Mouse (Mus musculus): Measurements from ENCODE around the gene Myh6. TPM values are rescaled to one million over a fixed set of nuclear protein-coding genes. Genes with fewer than 3 reads are reported as not detected.
"Not testable (repeated sequence)": the region's sequence is repeated elsewhere in the genome, so short reads cannot be mapped to it uniquely, and the experiment has no call there.

Gene Myh6
- polyA plus RNA-seq, 1 experiment from 2014 or later: 1.6 TPM

DNA sequence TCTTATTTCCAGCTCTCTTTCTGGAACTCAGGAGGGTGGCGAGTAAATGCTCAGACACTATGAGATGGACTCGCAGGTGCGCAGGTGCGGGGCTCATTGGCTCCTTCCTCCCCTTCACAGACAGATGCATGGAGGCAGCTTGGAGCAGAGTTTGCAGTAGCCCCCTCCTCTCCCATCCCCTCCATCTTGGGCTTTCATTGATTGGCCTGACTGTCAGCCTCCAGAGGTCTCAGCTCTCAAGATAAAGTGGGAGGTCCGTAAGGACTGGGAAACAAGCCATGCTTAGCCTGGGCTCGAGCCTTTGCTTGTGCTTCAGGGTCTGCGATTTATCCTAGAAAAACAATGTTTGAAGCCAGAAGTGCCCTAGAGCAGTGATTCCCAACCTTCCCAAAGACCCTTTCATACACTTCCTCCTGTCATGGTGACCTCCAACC, 36.0 kb upstream of the Myh6 start:
- H3K4me2 ChIP-seq: no peak overlapping the region
- H3K9me3 ChIP-seq: no peaks in the 10 kb centered on the region
- H3K9ac ChIP-seq: no peak overlapping the region
- no peak for ATAC-seq (replicated peaks)
- no peak overlapping the region for H3K27ac ChIP-seq
- H3K4me1 ChIP-seq: 0 out of 2 replicates have a peak, but pooled peaks cover 6% of the 10 kb centered on the region
- 69% methylated on average over 7 of the region's 7 CpGs for WGBS
- no peaks in the 10 kb centered on the region for H3K27me3 ChIP-seq (replicated peaks)
- no peak overlapping the region for H3K4me3 ChIP-seq
- 0 out of 2 replicates have a peak, but pooled peaks cover 2% of the 10 kb centered on the region for H3K36me3 ChIP-seq (replicated peaks)

DNA sequence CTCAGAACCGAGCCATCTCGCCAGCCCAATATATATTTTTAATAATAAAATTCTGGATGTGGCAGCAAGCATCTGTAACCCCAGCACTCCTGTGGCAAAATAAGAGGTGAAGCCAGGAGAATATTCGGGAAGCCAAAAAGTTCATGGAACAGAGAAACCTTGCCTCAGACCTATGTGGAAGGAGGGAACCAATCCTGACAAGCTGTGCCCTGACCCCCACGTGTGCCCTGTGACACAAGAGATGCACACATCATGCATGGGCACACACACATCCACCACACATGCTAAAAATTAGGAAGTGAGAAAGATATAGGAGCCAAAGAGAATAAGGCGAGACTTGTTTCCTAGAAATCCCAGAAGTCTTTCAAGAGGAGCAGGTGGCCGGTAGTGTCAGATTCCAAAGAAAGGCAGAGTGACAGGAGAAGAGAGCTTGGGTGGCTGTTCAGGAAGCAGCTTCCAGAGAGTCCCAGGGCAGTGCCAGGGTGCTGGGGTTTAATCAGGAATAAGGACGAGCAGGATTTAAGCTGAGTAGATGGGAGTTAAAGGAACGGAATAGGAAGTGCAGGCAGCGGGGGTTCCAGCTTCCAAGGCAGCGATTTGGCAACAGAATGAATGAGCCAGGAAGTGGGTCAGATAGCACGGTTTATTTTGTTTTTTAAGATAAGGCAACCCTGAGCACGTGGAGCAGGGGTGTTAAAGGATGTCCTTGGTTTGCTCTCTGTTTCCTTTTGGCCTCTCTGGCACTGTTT, 35.4 kb upstream of the Myh6 start:
- Histone ChIP-seq H3K9ac (no peak overlapping the region), H3K9me3 (no peaks in the 10 kb centered on the region), H3K4me2 (no peak overlapping the region), H3K27ac (no peak overlapping the region), H3K36me3 (replicated peaks) (0 out of 2 replicates have a peak, but pooled peaks cover 2% of the 10 kb centered on the region), H3K4me3 (no peak overlapping the region), H3K4me1 (peaks cover 6% of the 10 kb centered on the region; the same call in 1 of the 2 replicates), H3K27me3 (replicated peaks) (no peaks in the 10 kb centered on the region)
- 52% methylated on average over 12 of the region's 12 CpGs for WGBS
- no peak for ATAC-seq (replicated peaks)

DNA sequence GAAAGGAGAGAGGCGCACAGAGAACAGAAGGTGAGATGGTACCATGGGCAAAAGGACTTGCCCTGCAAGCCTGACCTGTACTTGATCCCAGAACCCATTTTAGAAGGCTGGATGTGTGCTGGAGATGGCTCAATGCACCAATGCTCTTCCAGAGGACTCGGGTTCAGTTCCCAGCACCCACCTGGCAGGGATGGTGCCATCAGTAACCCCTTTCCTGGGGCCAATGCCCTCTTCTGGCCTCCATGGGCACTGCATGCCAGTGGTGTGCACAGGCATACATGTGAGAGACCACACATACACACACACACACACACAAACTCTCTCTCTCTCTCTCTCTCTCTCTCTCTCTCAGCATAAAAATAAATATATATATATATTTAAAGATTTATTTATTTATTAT, 34.7 kb upstream of the Myh6 start:
- H3K36me3 ChIP-seq (replicated peaks): 0 out of 2 replicates have a peak, but pooled peaks cover 2% of the 10 kb centered on the region
- no peak overlapping the region for H3K27ac ChIP-seq
- 100% methylated on average over 2 of the region's 2 CpGs for WGBS
- no peak overlapping the region for H3K4me3 ChIP-seq
- H3K4me1 ChIP-seq: peaks cover 13% of the 10 kb centered on the region
- no peak overlapping the region for H3K9ac ChIP-seq
- no peaks in the 10 kb centered on the region for H3K27me3 ChIP-seq (replicated peaks)
- ATAC-seq (replicated peaks): no peak
- no peaks in the 10 kb centered on the region for H3K9me3 ChIP-seq
- no peak overlapping the region for H3K4me2 ChIP-seq

DNA sequence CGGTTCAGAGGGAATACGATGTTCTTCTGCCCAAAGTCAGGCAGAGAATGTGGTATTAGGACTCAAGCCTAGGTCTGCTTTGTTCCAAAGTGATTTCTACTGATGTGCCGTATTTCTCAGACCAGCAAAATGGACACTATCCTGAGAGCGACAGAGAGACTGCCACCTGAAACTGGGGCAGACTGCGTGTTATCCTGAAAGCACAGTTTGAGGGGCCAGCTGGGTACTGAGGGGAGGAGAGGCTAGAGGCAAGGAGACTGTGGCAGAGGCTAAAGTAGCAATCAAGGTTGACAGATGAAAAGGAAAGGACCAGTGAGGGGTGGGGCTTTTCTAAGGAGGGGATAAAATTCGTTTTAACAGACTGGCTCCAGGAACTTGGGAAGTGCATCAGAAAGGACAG, 34.1 kb upstream of the Myh6 start:
- H3K36me3 ChIP-seq (replicated peaks): 0 out of 2 replicates have a peak, but pooled peaks cover 2% of the 10 kb centered on the region
- no peak for ATAC-seq (replicated peaks)
- H3K4me1 ChIP-seq: peaks cover 19% of the 10 kb centered on the region
- H3K9me3 ChIP-seq: no peaks in the 10 kb centered on the region
- WGBS: 84% methylated on average over 6 of the region's 6 CpGs
- H3K27ac ChIP-seq: no peak overlapping the region
- no peak overlapping the region for H3K4me3 ChIP-seq
- no peaks in the 10 kb centered on the region for H3K27me3 ChIP-seq (replicated peaks)
- H3K9ac ChIP-seq: no peak overlapping the region
- H3K4me2 ChIP-seq: no peak overlapping the region

DNA sequence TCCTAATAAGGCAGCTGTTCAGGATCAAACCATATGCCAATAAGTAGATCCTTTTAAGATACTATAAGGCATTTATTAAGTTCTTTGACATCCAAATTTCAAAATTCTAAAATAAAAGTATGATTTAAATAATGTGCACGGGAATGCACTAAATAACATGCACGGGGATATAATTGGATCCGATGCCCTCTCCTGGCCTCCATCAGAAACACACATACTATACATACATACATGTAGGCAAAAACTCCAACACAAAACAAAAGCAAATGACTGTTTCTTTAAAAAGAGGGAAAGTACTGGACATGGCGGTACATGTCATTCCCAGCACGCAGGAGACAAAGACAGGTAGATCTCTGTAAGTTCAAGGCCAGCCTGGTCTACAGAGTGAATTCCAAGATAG, 33.1 kb upstream of the Myh6 start:
- not testable (repeated sequence) for H3K27ac ChIP-seq; H3K27me3 ChIP-seq (replicated peaks); H3K4me3 ChIP-seq; H3K4me2 ChIP-seq; H3K9ac ChIP-seq; H3K9me3 ChIP-seq; H3K36me3 ChIP-seq (replicated peaks); ATAC-seq (replicated peaks)
- 84% methylated on average over 5 of the region's 5 CpGs for WGBS
- H3K4me1 ChIP-seq: peaks cover 29% of the 10 kb centered on the region

DNA sequence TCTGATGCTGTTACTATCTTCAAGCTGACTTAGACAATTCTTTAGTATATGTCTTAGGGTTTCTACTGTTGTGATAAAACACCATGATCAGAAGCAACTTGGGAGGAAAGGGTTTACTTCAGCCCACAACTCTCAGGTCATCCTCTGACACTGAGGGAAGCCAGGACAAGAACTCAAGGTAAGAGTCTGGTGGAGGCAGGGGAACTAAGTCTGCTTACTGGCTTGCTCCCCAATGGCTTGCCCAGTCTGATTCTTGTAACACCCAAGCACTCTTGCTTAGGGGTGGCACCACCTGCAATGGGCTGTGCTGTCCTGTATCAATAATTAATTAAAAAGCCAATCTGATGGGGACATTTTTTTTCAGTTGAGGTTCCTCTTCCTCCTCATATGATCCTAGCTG, 32.0 kb upstream of the Myh6 start:
- no peak overlapping the region for H3K4me2 ChIP-seq
- 0 out of 2 replicates have a peak, but pooled peaks cover 2% of the 10 kb centered on the region for H3K36me3 ChIP-seq (replicated peaks)
- H3K9me3 ChIP-seq: no peaks in the 10 kb centered on the region
- H3K9ac ChIP-seq: no peak overlapping the region
- H3K27ac ChIP-seq: no peak overlapping the region
- peaks cover 32% of the 10 kb centered on the region for H3K4me1 ChIP-seq
- ATAC-seq (replicated peaks): no peak
- no peaks in the 10 kb centered on the region for H3K27me3 ChIP-seq (replicated peaks)
- H3K4me3 ChIP-seq: no peak overlapping the region

DNA sequence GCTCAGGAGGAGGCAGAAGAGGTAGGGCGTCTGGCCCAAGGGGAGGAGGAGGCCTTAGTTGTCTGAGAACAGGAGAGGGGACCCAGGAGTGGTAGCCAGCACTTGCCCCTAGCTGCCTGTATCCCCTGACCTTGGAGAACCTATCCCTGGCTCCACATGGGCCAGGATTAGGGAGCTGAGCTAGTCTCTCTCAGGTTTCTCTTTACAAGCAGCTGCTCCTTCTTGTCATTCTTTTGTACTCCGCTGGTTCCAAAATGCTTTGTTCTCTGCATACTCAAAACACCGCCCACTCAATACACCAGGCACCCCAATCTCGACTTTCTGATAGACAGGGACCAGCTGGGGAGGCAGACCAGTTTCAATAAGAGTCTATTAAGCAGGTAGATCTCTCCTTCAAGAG, 30.6 kb upstream of the Myh6 start:
- no peak for ATAC-seq (replicated peaks)
- no peaks in the 10 kb centered on the region for H3K27me3 ChIP-seq (replicated peaks)
- peak overlapping the region; percentile 2; the same call in 1 of the 2 replicates for H3K27ac ChIP-seq
- peaks cover 35% of the 10 kb centered on the region for H3K4me1 ChIP-seq
- 31% methylated on average over 4 of the region's 4 CpGs for WGBS
- H3K9me3 ChIP-seq: no peaks in the 10 kb centered on the region
- no peak overlapping the region for H3K9ac ChIP-seq
- H3K4me3 ChIP-seq: no peak overlapping the region
- H3K36me3 ChIP-seq (replicated peaks): 0 out of 2 replicates have a peak, but pooled peaks cover 2% of the 10 kb centered on the region
- no peak overlapping the region for H3K4me2 ChIP-seq

DNA sequence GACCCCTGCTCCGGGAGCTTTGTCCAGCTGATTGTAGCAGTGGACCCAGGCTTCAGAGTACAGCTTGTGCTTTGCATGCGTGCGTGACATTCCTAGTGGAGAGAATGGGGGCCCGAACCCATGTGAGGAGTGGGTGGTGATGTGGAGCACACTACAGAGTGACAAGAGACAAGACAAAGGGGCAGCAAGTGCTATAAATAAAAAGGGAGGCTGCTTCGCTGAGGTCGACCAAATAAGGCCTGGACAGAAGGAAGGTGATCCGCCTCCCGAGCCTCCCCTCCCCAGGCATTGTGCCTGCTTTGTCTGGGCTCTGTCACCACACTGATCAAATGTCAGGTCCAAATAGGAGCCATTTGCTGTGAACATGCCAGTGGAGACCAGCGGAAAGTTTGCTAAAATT, 30.1 kb upstream of the Myh6 start:
- no peak overlapping the region for H3K4me2 ChIP-seq
- H3K9ac ChIP-seq: no peak overlapping the region
- WGBS: 38% methylated on average over 9 of the region's 9 CpGs
- ATAC-seq (replicated peaks): no peak
- 0 out of 2 replicates have a peak, but pooled peaks cover 2% of the 10 kb centered on the region for H3K36me3 ChIP-seq (replicated peaks)
- H3K27ac ChIP-seq: peak overlapping the region; percentile 95
- H3K4me1 ChIP-seq: peaks cover 35% of the 10 kb centered on the region
- H3K9me3 ChIP-seq: no peaks in the 10 kb centered on the region
- H3K27me3 ChIP-seq (replicated peaks): no peaks in the 10 kb centered on the region
- no peak overlapping the region for H3K4me3 ChIP-seq

DNA sequence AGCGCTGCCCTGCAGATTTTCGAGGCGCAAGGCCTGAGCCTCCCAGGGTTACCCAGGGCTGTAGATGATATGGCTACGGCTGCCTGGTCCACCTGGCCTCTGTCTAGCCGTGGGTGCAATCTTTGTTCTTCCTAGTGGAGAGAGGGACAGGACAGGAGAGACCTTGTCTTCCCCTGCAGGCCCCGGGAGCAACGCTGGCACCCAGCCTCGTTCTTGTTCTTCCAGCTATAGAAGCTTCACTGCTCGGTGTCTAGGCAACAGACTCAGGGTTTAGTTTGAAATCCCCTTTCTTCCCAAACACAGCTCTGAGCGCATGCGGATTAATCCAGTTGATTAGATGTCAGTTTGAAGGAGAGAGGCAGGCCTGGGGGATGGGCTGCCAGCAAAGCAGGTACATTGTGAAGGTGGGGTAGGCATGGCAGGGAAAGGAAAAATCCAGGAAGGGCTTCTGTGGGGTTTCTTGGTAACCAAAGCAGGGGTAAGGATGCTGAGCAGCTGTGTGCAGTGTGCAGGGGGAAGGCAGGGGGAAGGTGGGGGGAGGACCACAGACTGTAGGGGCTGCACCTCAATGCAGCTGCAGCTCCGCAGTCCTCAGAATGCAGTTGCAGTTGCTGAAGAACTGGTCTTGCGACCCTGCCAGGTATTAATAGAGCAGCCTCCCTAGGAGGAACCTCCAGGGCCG, 28.9 kb upstream of the Myh6 start:
- Histone ChIP-seq H3K27ac (peak overlapping the region; percentile 95), H3K36me3 (replicated peaks) (no peaks in the 10 kb centered on the region), H3K27me3 (replicated peaks) (no peaks in the 10 kb centered on the region), H3K4me3 (no peak overlapping the region), H3K4me1 (peaks cover 35% of the 10 kb centered on the region), H3K9ac (peak overlapping the region; percentile 31), H3K4me2 (peak overlapping the region; percentile 18), H3K9me3 (no peaks in the 10 kb centered on the region)
- ATAC-seq (replicated peaks): peak; percentile 88
- WGBS: 12% methylated on average over 14 of the region's 14 CpGs

DNA sequence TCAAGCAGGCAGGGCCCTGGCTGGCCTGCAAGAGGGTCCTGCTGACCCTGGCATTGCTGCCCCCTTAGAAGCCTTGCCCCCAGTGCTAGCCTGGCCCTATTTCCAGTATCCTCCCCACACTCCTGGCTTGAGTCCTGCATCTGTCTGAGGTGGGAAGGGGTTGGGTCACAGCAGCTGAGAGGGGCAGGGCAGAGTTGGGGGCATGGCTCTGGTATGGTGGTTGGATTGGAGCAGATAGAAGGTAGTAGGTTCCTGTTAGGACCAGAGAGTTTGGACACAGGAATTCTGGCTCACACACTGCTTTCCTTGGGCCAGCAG, 28.1 kb upstream of the Myh6 start:
- no peaks in the 10 kb centered on the region for H3K36me3 ChIP-seq (replicated peaks)
- no peaks in the 10 kb centered on the region for H3K9me3 ChIP-seq
- no peak overlapping the region for H3K4me2 ChIP-seq
- no peaks in the 10 kb centered on the region for H3K27me3 ChIP-seq (replicated peaks)
- H3K4me3 ChIP-seq: no peak overlapping the region
- ATAC-seq (replicated peaks): peak; percentile 37
- H3K4me1 ChIP-seq: peaks cover 38% of the 10 kb centered on the region
- H3K27ac ChIP-seq: peak overlapping the region; percentile 95
- no peak overlapping the region for H3K9ac ChIP-seq

DNA sequence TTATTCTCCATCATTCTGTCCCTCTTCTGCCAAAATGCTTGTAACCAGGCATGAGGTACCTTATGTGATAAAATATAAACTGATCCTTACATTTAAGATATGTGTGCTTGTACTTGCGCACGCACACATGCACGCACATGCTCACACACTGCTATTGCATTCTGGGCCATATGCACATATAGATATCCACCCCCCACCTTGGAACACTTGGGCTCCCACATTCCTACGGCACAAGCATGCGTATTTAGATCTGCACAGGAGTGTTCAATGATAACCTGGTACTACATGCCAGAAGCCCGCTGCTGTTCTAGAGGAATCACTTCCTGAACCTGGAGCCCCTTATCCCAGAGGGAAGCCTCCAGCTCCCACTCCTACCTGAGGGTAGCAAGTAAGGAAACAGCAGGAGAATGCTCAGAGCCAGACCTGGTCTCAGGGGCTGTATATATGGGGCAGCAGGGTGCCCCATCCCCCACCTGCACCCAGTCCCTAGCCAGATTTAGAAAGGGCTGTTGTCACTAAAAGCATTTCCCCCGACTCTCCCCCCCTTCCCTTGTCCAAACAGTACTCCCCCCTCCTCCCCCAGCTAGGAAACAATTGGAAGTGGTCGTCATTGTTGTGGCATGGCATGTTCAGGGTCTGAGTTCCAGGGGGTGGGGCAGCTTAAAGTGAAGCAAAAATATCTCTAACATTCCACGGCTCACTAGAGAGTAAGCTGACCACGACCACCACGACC, 27.6 kb upstream of the Myh6 start, which contains the start of gene Myh7:
Myh7 (minus strand) TSS at position 491 of the 733 bp plus-strand sequence.
- Histone ChIP-seq H3K27ac (peak within 1 kb of the TSS; percentile 95), H3K4me1 (peaks cover 38% of the 10 kb centered on the region), H3K9me3 (no peaks in the 10 kb centered on the region), H3K4me3 (no peak within 1 kb of the TSS), H3K9ac (peak within 1 kb of the TSS; percentile 31), H3K4me2 (peak within 1 kb of the TSS; percentile 18), H3K27me3 (replicated peaks) (no peaks in the 10 kb centered on the region), H3K36me3 (replicated peaks) (no peaks in the 10 kb centered on the region)
- no peak for ATAC-seq (replicated peaks)
- 51% methylated on average over 11 of the region's 11 CpGs for WGBS

DNA sequence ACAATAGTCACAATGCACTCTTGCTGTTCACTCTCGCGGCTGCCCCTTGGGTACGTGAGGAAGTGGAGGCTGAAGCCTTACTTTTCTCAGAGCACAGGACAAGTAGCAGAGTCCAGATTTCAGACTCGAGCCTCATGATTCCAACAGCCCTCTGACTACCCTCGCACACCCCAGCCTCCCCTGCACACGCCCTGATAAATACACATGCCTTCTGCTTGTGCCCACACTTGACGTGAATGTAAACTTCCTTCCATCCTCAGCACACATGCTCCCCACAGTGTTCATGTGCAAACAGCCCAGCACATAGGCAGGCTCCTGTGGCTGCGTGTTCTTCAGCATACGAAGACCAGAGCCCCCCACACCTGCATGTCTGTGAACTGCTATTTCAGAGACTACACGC, 26.9 kb upstream of the Myh6 start:
- WGBS: 67% methylated on average over 10 of the region's 10 CpGs
- no peak for ATAC-seq (replicated peaks)
- H3K27me3 ChIP-seq (replicated peaks): no peaks in the 10 kb centered on the region
- no peak overlapping the region for H3K4me2 ChIP-seq
- no peak overlapping the region for H3K9ac ChIP-seq
- H3K36me3 ChIP-seq (replicated peaks): no peaks in the 10 kb centered on the region
- no peak overlapping the region for H3K4me3 ChIP-seq
- no peak overlapping the region for H3K27ac ChIP-seq
- H3K4me1 ChIP-seq: peaks cover 38% of the 10 kb centered on the region
- no peaks in the 10 kb centered on the region for H3K9me3 ChIP-seq

All from midbrain, embryonic 15.5 days (tissue).